Mouse (Mus musculus): Measurements from ENCODE around the gene Camkk2. TPM values are rescaled to one million over a fixed set of nuclear protein-coding genes. Genes with fewer than 3 reads are reported as not detected.

Camkk2 gene
- 10 to 100 TPM; 21.1 to 22.5 TPM for total RNA-seq (2021)
- long read RNA-seq, experiment 1, full-length matches to known transcripts = 8 of 15 reads
- long read RNA-seq, experiment 1, partial matches to known transcripts = 1 of 15 reads
- long read RNA-seq, experiment 1, other reads (novel, unspliced or antisense) = 6 of 15 reads
- long read RNA-seq, experiment 2, full-length matches to known transcripts = 6 of 17 reads
- long read RNA-seq, experiment 2, partial matches to known transcripts = 5 of 17 reads
- long read RNA-seq, experiment 2, other reads (novel, unspliced or antisense) = 6 of 17 reads

DNA sequence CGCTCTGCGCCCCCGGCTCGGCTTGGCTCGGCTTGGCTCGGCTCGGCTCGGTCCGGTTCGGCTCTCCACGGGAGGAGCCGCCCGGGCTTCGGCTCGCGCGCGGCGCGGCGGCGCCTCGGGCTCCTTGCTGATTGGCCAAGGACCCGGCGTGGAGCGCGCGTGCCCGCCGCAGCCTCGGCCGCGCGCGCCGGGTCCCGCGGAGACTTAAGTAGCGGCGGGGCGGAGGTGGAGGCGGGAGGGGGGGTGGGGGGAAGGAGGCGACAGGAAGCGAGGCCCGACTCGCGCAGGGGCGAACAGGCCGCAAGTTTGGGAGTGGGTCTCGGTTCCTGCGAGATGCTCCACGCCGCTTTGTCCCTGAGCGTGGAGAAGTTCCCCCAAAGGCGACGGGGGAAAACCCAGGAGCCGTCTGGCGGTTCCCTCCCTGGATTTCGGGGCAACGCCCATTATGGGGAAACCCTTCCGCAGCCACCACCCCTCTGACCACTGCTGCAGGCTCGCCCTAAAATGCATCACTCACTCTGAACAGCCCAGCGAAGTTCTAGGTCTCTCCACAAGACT, at the start of gene Camkk2:
Gene Camkk2 (minus strand): TSS at position 133 of the 558 bp plus-strand sequence.
- peak; percentile 83 for DNase-seq (ENCODE audit: low spot score in 2 of 2)

GRCm38 (mm10) chr5:122825099-122825498, 45.9 kb upstream of the Camkk2 start:
- DNase-seq (ENCODE audit: low spot score in 2 of 2) = no peak

DNA sequence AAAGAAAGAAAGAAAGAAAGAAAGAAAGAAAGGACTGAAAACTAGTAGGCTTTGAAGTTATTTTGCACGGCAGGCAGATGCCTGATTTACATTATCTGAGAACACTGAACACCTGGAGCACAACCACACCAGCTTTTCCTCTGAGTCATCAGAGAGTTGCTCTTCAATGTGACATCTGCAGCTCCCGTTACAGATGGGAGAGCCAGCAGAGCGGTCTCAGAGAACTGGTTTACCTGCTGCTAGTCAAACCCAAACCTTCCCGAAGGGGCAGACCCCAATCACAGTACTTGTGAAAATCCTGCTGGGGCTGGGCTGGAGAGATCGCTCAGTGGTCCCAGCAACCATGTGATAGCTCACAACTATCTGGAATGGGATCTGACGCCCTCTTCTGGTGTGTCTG, 45.2 kb upstream of the Camkk2 start:
- no peak for DNase-seq (ENCODE audit: low spot score in 2 of 2)

GRCm38 (mm10) chr5:122823976-122824375, 44.8 kb upstream of the Camkk2 start:
- no peak for DNase-seq (ENCODE audit: low spot score in 2 of 2)

- no peak for DNase-seq (ENCODE audit: low spot score in 2 of 2)
These were observed 43.2 kb upstream of the Camkk2 start for GRCm38 (mm10) chr5:122822441-122822840.

DNA sequence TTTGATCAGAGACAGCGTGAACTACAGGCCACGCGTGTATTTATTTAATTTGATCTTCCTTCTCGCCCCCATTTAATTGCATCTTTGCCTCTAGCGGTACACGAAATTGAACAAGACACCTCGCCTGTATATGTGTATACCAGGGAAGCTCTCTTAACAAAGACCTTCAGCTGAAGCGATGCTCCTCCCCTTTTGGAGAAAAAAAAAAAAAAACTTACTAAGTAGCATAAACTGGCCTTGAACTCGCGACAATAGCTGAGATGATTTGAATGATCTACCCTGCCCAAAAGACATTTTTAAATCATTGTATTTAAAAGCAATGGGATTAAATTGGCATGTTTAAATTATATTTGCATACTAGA, 42.3 kb upstream of the Camkk2 start:
- DNase-seq (ENCODE audit: low spot score in 2 of 2) = no peak

- peak; percentile 87 to 90 for DNase-seq (ENCODE audit: low spot score in 2 of 2)
These were observed 41.7 kb upstream of the Camkk2 start, which contains the start of gene Anapc5 for GRCm38 (mm10) chr5:122820777-122821523. Anapc5 (minus strand) TSS chr5:122821339.

DNA sequence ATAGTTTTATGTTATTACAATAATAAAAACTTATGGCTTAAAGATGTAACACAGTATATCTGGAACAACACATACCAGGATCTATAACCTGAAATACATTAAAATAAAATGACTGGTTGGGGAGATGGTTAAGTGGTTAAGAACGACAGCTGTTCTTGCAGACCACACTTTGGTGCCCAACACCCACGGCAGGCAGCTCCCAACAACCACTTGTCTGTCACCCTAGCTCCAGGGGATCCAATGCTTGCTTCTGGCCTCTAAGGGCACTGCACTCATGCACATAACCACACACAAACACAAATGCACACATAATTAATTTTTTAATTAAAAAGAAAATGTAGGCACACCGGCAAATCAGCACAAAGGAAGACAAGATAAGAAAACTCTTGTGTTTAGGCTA, 33.5 kb upstream of the Camkk2 start:
- DNase-seq (ENCODE audit: low spot score in 2 of 2) = no peak

GRCm38 (mm10) chr5:122811364-122812079, 32.3 kb upstream of the Camkk2 start:
- peak in 1 of 2 experiments; percentile 30 for DNase-seq (ENCODE audit: low spot score in 2 of 2)

- DNase-seq (ENCODE audit: low spot score in 2 of 2) = no peak
These were observed 26.3 kb upstream of the Camkk2 start for GRCm38 (mm10) chr5:122805503-122805902.

DNA sequence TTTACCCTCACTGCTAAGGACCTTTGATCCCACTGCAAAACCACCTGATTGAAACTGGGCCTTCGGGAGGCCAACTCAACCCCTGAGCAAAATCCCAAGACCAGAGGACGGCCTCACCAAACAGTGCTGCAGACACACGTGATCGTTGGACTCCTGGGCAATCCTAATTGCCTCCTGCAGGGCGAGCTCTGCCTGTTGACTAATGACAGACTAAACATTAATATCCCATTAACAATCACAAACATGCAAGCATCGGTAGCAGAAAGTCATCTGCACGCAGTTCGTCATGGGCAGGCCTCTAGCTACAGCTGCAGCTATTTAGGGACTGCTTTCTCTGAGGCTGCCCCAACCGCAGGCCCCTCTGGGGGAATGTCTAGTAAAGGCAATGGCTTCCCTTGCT, 23.5 kb upstream of the Camkk2 start:
- DNase-seq (ENCODE audit: low spot score in 2 of 2) = no peak

DNA sequence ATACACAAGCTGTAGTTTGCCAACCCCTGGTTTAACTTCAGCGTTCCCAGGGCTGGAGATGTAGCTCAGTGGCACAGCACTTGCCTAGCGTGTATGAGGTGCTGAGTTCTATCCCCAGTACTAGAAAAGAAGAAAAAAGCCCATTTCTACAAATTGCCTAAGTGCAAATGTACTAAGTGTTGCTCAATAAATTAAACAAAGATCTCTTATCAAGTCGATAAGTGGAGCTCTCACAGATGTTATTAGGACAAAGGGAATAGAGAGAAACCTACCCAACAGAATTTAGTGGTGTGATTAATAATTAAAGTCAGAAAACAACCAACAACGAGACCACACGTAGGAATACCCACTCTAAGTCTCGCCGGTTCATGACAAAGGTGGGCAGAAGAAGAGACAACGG, 22.5 kb upstream of the Camkk2 start:
- DNase-seq (ENCODE audit: low spot score in 2 of 2) = no peak

DNA sequence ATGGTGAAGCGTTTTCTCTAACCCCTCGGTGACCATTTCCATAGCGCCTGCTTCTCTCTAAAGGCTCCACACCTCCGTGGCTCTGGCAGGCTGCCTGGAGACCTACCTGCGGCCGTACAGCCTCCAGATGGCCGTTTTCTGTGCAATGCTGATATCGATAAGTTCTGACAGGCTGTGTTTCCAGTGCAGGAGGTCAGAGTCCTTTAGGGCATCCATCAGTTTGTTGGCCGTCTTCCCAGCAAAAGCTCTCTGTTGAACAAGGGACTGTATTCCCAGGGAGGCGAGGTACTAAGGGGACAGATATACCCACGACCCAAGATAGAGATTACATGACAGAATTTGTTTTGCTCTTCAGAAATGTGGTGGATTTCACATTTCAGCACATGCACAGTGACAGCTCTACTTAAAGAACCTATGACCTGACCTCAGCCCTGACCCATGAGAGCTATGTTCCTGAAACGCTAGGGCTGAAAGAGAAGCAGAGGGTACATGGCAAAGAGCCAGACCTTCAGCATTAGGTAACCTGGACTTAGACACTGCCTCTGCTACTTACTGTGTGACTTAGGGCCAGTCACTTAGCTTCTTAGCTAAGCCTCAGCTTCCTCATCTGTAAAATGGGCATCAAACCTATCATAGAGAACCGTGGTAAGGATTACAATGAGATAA, 21.3 kb upstream of the Camkk2 start:
- peak in 1 of 2 experiments; percentile 9 for DNase-seq (ENCODE audit: low spot score in 2 of 2)

GRCm38 (mm10) chr5:122799379-122800344, 20.5 kb upstream of the Camkk2 start:
- DNase-seq (ENCODE audit: low spot score in 2 of 2) = peak in 1 of 2 experiments; percentile 34

DNA sequence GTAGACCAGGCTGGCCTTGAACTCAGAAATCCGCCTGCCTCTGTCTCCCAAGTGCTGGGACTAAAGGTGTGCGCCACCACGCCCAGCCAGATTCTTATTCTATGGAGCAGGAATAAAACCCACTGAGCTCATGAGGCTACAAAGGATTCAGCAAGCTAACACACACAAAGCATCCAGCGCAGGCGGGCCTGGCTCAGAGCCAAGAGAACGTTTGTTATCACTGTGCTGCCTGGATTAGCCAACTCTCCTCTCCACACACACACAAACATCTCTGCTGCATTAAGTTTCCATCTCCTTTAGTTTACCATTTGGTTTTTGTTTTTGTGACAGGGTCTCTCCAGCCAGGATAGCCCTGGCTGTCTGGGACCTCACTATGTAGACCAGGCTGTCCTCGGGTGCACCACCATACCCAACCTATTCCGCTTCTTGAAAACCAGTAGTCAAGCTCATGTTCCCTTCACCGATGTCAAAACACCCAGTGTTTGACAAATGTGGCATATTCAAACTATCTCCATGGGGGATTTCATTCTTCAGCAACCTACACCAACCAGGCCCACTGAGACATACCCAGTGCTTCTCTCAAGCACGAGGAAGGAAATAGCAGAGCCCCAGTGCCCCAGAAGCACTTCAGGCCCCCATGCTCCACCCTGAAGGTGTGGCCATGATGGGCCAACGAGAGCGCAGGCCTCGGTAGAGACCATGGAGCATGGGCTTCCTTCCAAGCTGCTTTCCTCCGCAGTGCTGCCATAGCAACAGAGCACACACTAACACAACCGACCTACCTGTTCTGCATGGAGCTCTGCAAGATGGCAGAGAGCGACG, 19.6 kb upstream of the Camkk2 start:
- peak in 1 of 2 experiments; percentile 62 for DNase-seq (ENCODE audit: low spot score in 2 of 2)

GRCm38 (mm10) chr5:122797866-122798265, 18.7 kb upstream of the Camkk2 start:
- DNase-seq (ENCODE audit: low spot score in 2 of 2) = no peak

GRCm38 (mm10) chr5:122788696-122789095, 9.5 kb upstream of the Camkk2 start:
- no peak for DNase-seq (ENCODE audit: low spot score in 2 of 2)

- no peak for DNase-seq (ENCODE audit: low spot score in 2 of 2)
These were observed 7.0 kb upstream of the Camkk2 start for GRCm38 (mm10) chr5:122786035-122786819.

All from gastrocnemius, postnatal 4 days (tissue).